Mouse (Mus musculus) hindbrain, embryonic 16.5 days (tissue): Measurements from ENCODE around the gene Gm45711. TPM values are rescaled to one million over a fixed set of nuclear protein-coding genes. Genes with fewer than 3 reads are reported as not detected.

Source experiments
- ATAC-seq: fragments of 200-750 bp; cut with Nextera tagmentation; 2 replicates; pipeline ENCODE4 v1.8.0; 2017; ENCODE audit warnings: moderate TSS enrichment, moderate library complexity
- H3K27ac ChIP-seq: fragments of 300-500 bp; sonication (generic); 2 replicates; pipeline ENCODE4 v1.5.1; 2014; ENCODE audit warnings: low read depth, mild to moderate bottlenecking, control low read depth, low read length, moderate library complexity
- H3K27me3 ChIP-seq: fragments of 300-500 bp; sonication (generic); replicated peaks from 2 replicates; pipeline ENCODE4 v1.6.1; 2014; ENCODE audit warnings: low read length; ENCODE audit not compliant: control insufficient read depth, insufficient read depth
- H3K36me3 ChIP-seq: fragments of 300-500 bp; sonication (generic); 2 replicates; pipeline ENCODE4 v1.6.1; 2014; ENCODE audit warnings: mild to moderate bottlenecking, low read length, moderate library complexity, mixed read lengths; ENCODE audit not compliant: control insufficient read depth, insufficient read depth
- H3K4me1 ChIP-seq: fragments of 300-500 bp; sonication (generic); 2 replicates; pipeline ENCODE4 v1.6.1; 2014; ENCODE audit warnings: low read depth, low read length; ENCODE audit not compliant: control insufficient read depth, insufficient read depth
- H3K4me2 ChIP-seq: fragments of 300-500 bp; sonication (generic); 2 replicates; pipeline ENCODE4 v1.6.1; 2014; ENCODE audit warnings: mild to moderate bottlenecking, low read length, control low read depth, moderate library complexity
- H3K4me3 ChIP-seq: fragments of 300-500 bp; sonication (generic); 2 replicates; pipeline ENCODE4 v1.5.1; 2014; ENCODE audit warnings: mild to moderate bottlenecking, low read length, control low read depth, moderate library complexity
- H3K9ac ChIP-seq: fragments of 300-500 bp; sonication (generic); 2 replicates; pipeline ENCODE4 v1.6.1; 2014; ENCODE audit warnings: low read depth, mild to moderate bottlenecking, control low read depth, low read length, moderate library complexity
- H3K9me3 ChIP-seq: fragments of 300-500 bp; sonication (generic); 2 replicates; pipeline ENCODE4 v1.6.1; 2014; ENCODE audit warnings: mild to moderate bottlenecking, low read length, moderate library complexity; ENCODE audit not compliant: control insufficient read depth
- WGBS: fragments of 180-500 bp; shearing (Covaris S2); extraction: QIAGEN DNeasy Blood & Tissue Kit; methylation state at CpG from one replicate; pipeline ENCODE4 v1.1.7; 2014; 5-methylcytosine and 5-hydroxymethylcytosine counted together
- polyA plus RNA-seq: library from polyadenylated mRNA; unstranded; fragments of >200 nt; fragmentation: Nextera tagmentation; extraction: Ambion mirVana; gene quantifications from 2 replicates; pipeline ENCODE4 v1.2.1, GENCODE M21; 2015

Gm45711 gene
- polyA plus RNA-seq, 1 experiment from 2014 or later: not detected

- peaks cover 5% of the 10 kb centered on the region; the same call in 1 of the 2 replicates for H3K4me1 ChIP-seq
- H3K27ac ChIP-seq: no peak overlapping the region
- no peaks in the 10 kb centered on the region for H3K36me3 ChIP-seq
- no peak for ATAC-seq
- H3K9ac ChIP-seq: no peak overlapping the region
- no peak overlapping the region for H3K4me3 ChIP-seq
- H3K27me3 ChIP-seq: no peaks in the 10 kb centered on the region
- WGBS: 83% methylated on average over 5 of the region's 5 CpGs
- H3K4me2 ChIP-seq: no peak overlapping the region
- no peaks in the 10 kb centered on the region; the same call in 1 of the 2 replicates for H3K9me3 ChIP-seq
Measured at GRCm38 (mm10) chr8:104342426-104342825, 32.5 kb upstream of the Gm45711 start.

DNA sequence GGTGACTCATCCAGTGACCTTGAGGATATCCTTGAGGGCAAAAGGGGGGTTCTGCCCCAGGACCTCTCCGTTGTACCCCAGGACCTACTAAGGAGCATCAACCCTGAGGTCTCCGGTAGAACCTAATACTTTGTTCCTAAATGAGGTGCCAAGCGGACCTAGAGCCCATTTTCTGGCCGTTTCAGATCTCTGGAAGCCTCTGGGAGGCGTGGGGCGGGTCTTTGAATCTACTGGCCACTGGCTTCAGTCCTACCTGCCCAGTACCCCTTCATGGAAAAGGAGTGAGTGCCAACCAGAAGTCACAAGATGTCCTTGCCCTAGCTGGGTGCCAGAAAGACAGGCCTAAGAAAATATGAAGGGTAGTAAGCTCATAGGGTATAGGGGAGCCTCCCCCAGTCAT lies 31.8 kb upstream of the Gm45711 start:
- H3K27ac ChIP-seq: no peak overlapping the region
- H3K36me3 ChIP-seq: no peaks in the 10 kb centered on the region
- WGBS: 51% methylated on average over 6 of the region's 6 CpGs
- no peaks in the 10 kb centered on the region for H3K27me3 ChIP-seq
- peak overlapping the region; percentile 61; the same call in 1 of the 2 replicates for H3K4me3 ChIP-seq
- H3K4me2 ChIP-seq: peak overlapping the region; percentile 85
- ATAC-seq: no peak
- H3K9ac ChIP-seq: no peak overlapping the region
- H3K4me1 ChIP-seq: peaks cover 5% of the 10 kb centered on the region; the same call in 1 of the 2 replicates
- no peaks in the 10 kb centered on the region; the same call in 1 of the 2 replicates for H3K9me3 ChIP-seq

DNA sequence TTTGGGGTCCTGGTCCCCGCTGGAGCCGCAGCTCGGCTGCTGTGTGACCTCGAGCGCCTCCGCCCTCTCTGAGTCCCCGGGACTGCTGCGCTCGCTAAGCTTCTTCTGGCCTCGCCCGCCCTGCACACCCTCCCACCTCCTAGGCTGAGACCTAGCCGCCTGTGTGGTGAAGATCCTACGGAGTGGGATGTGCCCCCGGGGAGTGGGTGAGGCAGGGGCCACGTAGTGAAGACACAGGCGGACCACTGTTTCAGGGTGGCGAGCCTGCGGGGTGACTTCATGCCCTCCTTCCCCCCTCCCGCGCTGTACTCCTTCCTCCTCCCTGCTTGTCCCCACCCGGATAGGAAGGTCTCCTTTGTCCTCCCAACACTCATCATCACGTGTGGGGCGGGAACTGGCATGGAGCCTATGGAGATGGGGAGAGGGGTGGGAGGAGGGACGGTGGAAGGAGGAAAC lies 31.3 kb upstream of the Gm45711 start:
- H3K9ac ChIP-seq: peak overlapping the region; percentile 85
- H3K36me3 ChIP-seq: no peaks in the 10 kb centered on the region
- peak overlapping the region; percentile 61 for H3K4me3 ChIP-seq
- H3K27me3 ChIP-seq: no peaks in the 10 kb centered on the region
- H3K9me3 ChIP-seq: no peaks in the 10 kb centered on the region; the same call in 1 of the 2 replicates
- peak overlapping the region; percentile 85 for H3K4me2 ChIP-seq
- peaks cover 5% of the 10 kb centered on the region; the same call in 1 of the 2 replicates for H3K4me1 ChIP-seq
- ATAC-seq: peak; percentile 59
- H3K27ac ChIP-seq: peak overlapping the region; percentile 83
- WGBS: 0% methylated on average over 24 of the region's 24 CpGs

GRCm38 (mm10) chr8:104340233-104341105 lies 30.6 kb upstream of the Gm45711 start:
- Histone ChIP-seq H3K36me3 (no peaks in the 10 kb centered on the region), H3K4me2 (peak overlapping the region; percentile 85), H3K27ac (peak overlapping the region; percentile 83), H3K4me3 (peak overlapping the region; percentile 61), H3K9me3 (no peaks in the 10 kb centered on the region; the same call in 1 of the 2 replicates), H3K9ac (peak overlapping the region; percentile 85), H3K4me1 (peaks cover 5% of the 10 kb centered on the region; the same call in 1 of the 2 replicates), H3K27me3 (no peaks in the 10 kb centered on the region)
- WGBS: under 1% methylated on average over 54 of the region's 54 CpGs
- peak; percentile 83 for ATAC-seq

DNA sequence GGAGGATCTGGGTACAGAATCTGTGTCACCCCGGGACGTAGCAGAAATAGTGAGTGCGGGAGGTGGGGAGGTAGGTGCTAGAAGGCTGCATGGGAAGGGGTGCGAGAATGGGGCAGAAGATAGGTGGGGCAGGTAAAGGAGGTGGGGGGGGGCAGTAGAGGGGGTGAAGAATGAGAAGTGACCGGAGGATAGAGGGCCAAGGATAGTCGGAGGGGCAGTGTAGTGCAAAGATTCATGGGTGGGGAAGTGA lies 30.0 kb upstream of the Gm45711 start:
- H3K27ac ChIP-seq: peak overlapping the region; percentile 59; the same call in 1 of the 2 replicates
- H3K4me3 ChIP-seq: peak overlapping the region; percentile 61
- peak overlapping the region; percentile 85 for H3K9ac ChIP-seq
- H3K4me1 ChIP-seq: peaks cover 5% of the 10 kb centered on the region; the same call in 1 of the 2 replicates
- ATAC-seq: peak; percentile 10; the same call in 1 of the 2 replicates
- no peaks in the 10 kb centered on the region; the same call in 1 of the 2 replicates for H3K9me3 ChIP-seq
- H3K36me3 ChIP-seq: no peaks in the 10 kb centered on the region
- H3K4me2 ChIP-seq: peak overlapping the region; percentile 85
- no peaks in the 10 kb centered on the region for H3K27me3 ChIP-seq
- 3% methylated on average over 6 of the region's 6 CpGs for WGBS

DNA sequence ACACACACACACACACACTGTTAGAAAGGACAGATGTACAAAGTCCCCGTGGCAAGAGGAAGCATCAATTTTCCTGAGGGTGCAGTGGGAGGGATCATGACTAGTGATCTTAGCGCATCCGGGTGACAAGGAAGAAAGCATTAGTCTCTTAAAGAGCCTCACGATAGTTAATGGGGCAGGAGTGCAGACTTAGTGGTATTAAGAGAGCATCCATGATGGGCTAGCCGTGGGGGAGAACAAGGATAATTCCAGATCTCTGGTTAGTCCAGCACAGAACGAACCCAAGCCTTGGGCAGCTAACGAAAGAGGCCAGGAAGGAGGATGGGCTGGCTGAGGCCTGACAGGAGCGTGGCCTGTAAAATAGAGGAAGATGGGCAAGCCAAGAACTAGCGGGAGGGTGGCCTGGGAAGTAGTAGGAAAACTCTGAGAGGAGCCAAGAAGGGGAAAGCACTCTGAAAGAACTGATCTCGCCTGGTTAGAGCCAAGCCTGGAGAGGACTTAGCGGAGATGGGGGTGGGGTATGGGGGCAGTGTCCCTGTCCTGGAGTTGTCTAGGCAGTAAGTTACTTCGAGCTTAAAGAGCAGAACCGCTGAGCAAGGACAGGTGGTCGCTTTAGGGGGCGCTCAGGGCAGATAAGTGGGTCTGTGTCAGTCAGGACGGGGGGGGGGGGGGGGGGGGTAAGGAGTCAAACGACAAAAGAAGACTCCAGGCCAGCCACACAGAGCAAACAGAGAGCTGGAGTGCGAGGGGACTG lies 29.5 kb upstream of the Gm45711 start, which contains the start of gene Cmtm3:
TSS of gene Cmtm3 (plus strand) at position 182 of the 754 bp plus-strand sequence.
- 15% methylated on average over 17 of the region's 18 CpGs for WGBS
- Histone ChIP-seq H3K4me1 (peaks cover 5% of the 10 kb centered on the region; the same call in 1 of the 2 replicates), H3K4me2 (peak within 1 kb of the TSS; percentile 85), H3K36me3 (no peaks in the 10 kb centered on the region), H3K4me3 (peak within 1 kb of the TSS; percentile 61), H3K27me3 (no peaks in the 10 kb centered on the region), H3K9me3 (no peaks in the 10 kb centered on the region; the same call in 1 of the 2 replicates), H3K9ac (peak within 1 kb of the TSS; percentile 85), H3K27ac (peak within 1 kb of the TSS; percentile 59; the same call in 1 of the 2 replicates)
- ATAC-seq: no peak

DNA sequence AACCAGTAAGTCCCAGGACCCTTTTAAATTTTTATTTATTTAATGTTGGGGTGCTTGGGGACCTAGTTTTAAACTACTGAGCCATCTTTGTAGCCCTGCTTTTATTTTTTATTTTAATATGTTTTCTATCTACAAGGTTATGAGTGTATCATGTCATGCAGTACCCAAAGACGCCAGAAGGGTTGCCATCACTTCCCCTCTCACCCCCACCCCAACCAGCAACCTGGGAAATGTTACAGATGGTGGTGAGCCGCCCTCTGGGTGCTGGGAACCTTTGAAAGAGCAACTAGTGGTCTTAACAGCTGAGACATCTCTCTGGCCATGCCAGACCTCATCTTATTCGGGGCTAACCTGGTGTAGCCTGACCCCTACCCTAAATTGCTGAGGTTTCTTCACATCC lies 28.0 kb upstream of the Gm45711 start:
- WGBS: 51% methylated on average over 3 of the region's 3 CpGs

DNA sequence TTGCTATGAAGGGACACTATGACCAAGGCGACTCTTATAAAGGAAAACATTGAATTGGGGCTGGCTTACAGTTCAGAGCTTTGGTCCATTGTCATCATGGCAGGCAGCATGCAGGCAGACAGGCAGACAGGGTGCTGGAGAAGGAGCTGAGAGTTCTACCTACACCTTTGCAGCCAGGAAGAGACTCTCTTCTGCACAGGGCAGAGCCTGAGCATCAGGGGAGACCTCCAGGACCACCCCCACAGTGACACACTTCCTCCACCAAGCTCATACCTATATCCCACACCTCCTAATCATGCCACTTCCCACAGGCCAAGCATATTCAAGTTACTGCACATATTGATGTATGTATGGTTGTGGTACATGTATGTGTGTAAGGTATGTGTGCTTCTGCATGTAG lies 26.9 kb upstream of the Gm45711 start:
- Histone ChIP-seq H3K27ac (no peak overlapping the region), H3K4me2 (no peak overlapping the region)
- 61% methylated on average over 1 of the region's 1 CpGs for WGBS

More for the DNA sequence above, 28.0 kb upstream of the Gm45711 start:
- H3K4me3 ChIP-seq: no peak overlapping the region
- H3K27ac ChIP-seq: no peak overlapping the region
- H3K4me2 ChIP-seq: no peak overlapping the region
- ATAC-seq: no peak
- H3K36me3 ChIP-seq: no peaks in the 10 kb centered on the region
- H3K9me3 ChIP-seq: no peaks in the 10 kb centered on the region; the same call in 1 of the 2 replicates
- peaks cover 5% of the 10 kb centered on the region; the same call in 1 of the 2 replicates for H3K4me1 ChIP-seq
- H3K9ac ChIP-seq: no peak overlapping the region
- no peaks in the 10 kb centered on the region for H3K27me3 ChIP-seq

More for the DNA sequence above, 26.9 kb upstream of the Gm45711 start:
- no peaks in the 10 kb centered on the region; the same call in 1 of the 2 replicates for H3K9me3 ChIP-seq
- peaks cover 5% of the 10 kb centered on the region; the same call in 1 of the 2 replicates for H3K4me1 ChIP-seq
- ATAC-seq: no peak
- H3K4me3 ChIP-seq: no peak overlapping the region
- H3K27me3 ChIP-seq: no peaks in the 10 kb centered on the region
- no peaks in the 10 kb centered on the region for H3K36me3 ChIP-seq
- no peak overlapping the region for H3K9ac ChIP-seq
